Mouse (Mus musculus): ENCODE measurements at regions not wholly inside any gene's neighbourhood (a gene's known extent, or its start where the extent isn't known, plus 50 kb on each side); places are given as distances from the start of the nearest gene placed in this dataset.
"Not testable (repeated sequence)": the region's sequence is repeated elsewhere in the genome, so short reads cannot be mapped to it uniquely, and the experiment has no call there.

DNA sequence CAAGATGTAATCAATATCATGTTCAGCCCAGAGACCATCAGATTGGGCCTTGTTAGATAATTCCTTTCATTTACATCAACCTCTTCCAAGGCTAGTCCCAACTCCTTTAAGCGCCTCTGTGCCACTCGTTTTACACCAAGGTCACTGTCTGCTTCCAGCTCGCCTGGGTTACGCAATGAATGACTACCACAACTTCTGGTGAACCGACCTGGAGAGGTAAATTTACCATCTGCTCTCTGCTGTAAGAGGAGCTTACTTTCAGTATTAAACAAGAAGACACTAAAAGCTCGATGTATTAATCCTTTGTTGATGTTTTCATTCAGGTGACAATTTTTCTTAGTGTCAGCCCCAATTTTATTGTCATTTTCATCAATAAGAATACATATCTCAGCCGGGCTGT lies 51.7 kb upstream of the Fam174b start:
- H3K4me1 ChIP-seq, result no peaks in the 10 kb centered on the region
- H3K27me3 ChIP-seq, result no peaks in the 10 kb centered on the region
- H3K9ac ChIP-seq, result no peak overlapping the region
- ATAC-seq (replicated peaks; ENCODE audit: low FRiP score), result no peak
- 84% methylated on average over 7 of the region's 7 CpGs for WGBS
- H3K36me3 ChIP-seq, result no peaks in the 10 kb centered on the region
- H3K4me3 ChIP-seq (replicated peaks), result no peak overlapping the region
- H3K27ac ChIP-seq, result no peak overlapping the region
- H3K4me2 ChIP-seq, result no peak overlapping the region
- no peaks in the 10 kb centered on the region for H3K9me3 ChIP-seq (replicated peaks)

DNA sequence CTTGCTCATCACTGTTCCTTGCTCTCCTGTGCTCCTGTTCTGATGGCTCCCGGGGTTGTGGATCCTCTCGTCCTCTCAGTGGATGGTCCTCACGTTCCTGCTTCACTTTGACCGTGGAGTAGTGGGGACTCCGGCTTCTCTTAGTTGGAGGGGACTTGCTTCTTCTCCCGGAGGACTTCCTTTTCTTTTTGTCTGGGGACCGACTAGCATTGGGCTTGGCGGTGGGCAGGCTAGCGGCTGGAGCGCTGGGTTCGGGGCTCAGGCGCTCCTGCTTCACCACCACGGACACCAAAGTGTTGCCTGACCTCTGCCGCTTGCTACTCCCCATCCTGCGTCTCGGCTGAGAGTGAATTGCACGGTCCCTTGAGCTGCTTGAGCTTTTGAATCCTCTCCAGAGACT lies 53.9 kb upstream of the Fam174b start:
- not testable (repeated sequence) for H3K9ac ChIP-seq; H3K4me3 ChIP-seq (replicated peaks); H3K4me2 ChIP-seq; H3K27ac ChIP-seq; H3K27me3 ChIP-seq; H3K4me1 ChIP-seq; ATAC-seq (replicated peaks; ENCODE audit: low FRiP score); H3K36me3 ChIP-seq; H3K9me3 ChIP-seq (replicated peaks)
- WGBS, result 89% methylated on average over 17 of the region's 17 CpGs

DNA sequence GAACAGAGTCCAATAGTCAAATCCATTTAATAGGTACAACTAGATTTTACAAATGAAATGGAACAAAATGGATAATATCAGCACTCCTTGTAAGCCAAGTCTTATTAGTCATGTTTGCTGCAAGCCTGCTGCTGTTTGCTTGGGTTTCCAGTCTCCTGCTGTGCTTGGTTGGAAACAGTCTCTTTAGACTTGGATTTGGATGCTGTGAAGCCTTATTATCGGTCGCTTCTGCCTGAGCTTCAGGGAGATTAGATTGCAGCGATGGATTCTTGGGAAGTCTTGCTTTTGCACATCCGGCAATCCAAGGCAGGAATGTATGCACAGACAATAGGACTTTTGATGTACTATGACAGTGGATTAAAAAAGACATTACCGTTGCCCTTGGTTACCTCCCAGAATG lies 57.3 kb upstream of the Fam174b start:
- H3K27me3 ChIP-seq, result no peaks in the 10 kb centered on the region
- no peak overlapping the region for H3K4me3 ChIP-seq (replicated peaks)
- no peaks in the 10 kb centered on the region for H3K4me1 ChIP-seq
- H3K9ac ChIP-seq, result no peak overlapping the region
- 88% methylated on average over 5 of the region's 5 CpGs for WGBS
- no peaks in the 10 kb centered on the region for H3K36me3 ChIP-seq
- ATAC-seq (replicated peaks; ENCODE audit: low FRiP score), result no peak
- no peak overlapping the region for H3K4me2 ChIP-seq
- H3K27ac ChIP-seq, result no peak overlapping the region
- no peaks in the 10 kb centered on the region for H3K9me3 ChIP-seq (replicated peaks)

DNA sequence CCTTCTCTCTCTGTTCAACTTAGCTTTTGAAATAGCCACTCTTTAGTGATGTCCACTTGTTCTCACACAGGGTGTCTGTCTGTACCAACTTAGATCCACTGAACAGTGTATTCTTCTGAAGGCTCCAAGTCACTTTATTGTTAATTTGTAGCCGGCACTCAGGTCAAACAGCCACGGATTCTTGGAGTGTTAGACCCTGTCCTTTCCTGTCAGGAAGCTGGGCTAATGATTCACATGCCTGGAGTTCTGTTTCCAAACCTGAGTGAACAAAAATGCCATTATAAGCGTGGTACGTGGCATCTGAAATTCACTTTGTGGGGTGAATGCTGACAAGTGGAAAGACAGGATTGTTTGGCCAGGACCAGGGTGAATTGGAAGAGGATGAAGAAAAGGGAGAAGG lies 69.5 kb upstream of the Fam174b start:
- 29% methylated on average over 4 of the region's 4 CpGs for WGBS

DNA sequence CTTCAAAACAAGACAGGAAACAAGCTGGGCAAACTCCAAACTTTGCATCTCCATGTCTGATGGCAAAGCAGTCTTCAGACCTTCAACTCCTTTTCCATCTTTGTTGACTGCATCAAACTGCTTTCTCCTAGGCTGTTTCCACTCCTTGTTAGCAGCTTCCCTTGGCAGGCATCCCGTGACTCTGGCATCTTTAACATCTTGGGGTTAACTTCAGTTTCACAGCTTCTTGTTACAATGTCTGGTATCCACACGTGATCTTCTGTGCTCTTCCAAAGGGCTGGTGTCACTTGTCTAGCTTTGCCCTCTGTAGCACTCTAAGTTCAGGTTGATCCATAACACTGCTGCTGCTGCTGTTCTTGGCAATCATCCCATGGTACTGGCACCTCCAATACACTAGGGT lies 71.3 kb upstream of the Fam174b start:
- Histone ChIP-seq H3K9ac (no peak overlapping the region), H3K9me3 (replicated peaks) (no peaks in the 10 kb centered on the region), H3K4me1 (peaks cover 9% of the 10 kb centered on the region), H3K36me3 (no peaks in the 10 kb centered on the region), H3K27ac (no peak overlapping the region), H3K27me3 (no peaks in the 10 kb centered on the region), H3K4me2 (no peak overlapping the region), H3K4me3 (replicated peaks) (no peak overlapping the region)
- ATAC-seq (replicated peaks; ENCODE audit: low FRiP score), result no peak
- 64% methylated on average over 2 of the region's 2 CpGs for WGBS

More for the DNA sequence above, 69.5 kb upstream of the Fam174b start:
- Histone ChIP-seq H3K9ac (no peak overlapping the region), H3K9me3 (replicated peaks) (no peaks in the 10 kb centered on the region), H3K36me3 (no peaks in the 10 kb centered on the region), H3K27ac (peak overlapping the region; percentile 54), H3K4me3 (replicated peaks) (no peak overlapping the region), H3K27me3 (no peaks in the 10 kb centered on the region), H3K4me1 (peaks cover 9% of the 10 kb centered on the region), H3K4me2 (0 out of 2 replicates have a peak overlapping the region, but pooled peaks have one; percentile 3)
- peak; percentile 83 for ATAC-seq (replicated peaks; ENCODE audit: low FRiP score)

DNA sequence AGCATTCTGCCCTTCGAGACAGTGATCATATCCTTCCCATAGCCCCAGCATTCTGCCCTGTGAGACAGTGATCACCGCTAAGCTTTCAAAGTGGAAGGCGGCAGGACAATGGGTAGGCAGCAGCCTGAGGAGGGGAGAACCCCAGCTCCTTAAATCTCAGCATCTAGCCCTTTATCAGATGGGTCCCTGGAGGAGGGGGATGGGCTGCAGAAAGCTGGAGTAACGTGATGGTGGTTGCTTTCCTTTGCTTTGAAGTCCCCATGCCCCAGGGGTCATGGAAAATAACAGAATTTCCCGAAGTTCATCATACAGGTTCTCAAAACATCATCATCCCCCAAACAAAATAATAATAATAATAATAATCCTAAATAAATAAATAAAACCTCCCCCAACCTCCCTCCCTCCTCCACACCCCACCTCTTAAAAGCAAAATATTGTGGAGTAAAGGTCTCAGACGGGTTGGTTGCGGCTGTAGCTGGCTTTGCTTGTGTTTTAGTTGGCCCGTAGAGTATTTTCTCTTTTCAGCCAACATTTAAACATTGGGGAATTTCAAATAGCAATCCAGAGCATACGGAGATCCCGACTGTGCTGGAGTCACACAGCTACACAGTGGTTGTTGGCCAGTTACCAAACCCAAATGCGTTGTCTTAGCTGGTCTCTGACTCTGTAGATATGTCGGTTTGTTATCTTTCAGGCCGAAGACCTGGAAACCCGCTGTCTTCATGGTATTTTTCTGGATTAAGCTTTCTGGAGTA lies 73.0 kb upstream of the Fam174b start:
- no peaks in the 10 kb centered on the region for H3K36me3 ChIP-seq
- H3K27ac ChIP-seq, result no peak overlapping the region
- H3K4me3 ChIP-seq (replicated peaks), result no peak overlapping the region
- H3K9ac ChIP-seq, result no peak overlapping the region
- no peak overlapping the region for H3K4me2 ChIP-seq
- no peaks in the 10 kb centered on the region for H3K27me3 ChIP-seq
- 55% methylated on average over 14 of the region's 14 CpGs for WGBS
- peaks cover 9% of the 10 kb centered on the region for H3K4me1 ChIP-seq
- no peaks in the 10 kb centered on the region for H3K9me3 ChIP-seq (replicated peaks)
- ATAC-seq (replicated peaks; ENCODE audit: low FRiP score), result peak; percentile 49; the same call in 1 of the 2 replicates

DNA sequence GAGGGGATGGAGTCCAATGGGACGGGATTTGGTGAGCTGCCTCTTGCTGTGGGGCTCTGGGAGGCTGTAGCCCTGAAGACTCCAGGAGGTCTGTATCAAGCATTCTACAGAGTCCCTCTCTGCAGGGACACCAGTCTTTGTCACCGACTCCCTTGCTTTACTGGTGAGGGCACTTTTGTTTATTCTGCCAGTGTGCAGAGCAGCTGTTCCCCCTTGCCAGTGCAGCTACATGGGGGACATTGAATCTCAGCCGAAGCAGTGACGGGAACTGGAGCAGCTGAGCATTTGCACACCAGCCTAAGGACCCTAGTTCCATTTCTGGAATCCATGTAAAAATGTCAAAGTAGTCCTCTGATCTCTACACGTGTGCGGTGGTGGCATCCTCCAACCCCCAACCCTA lies 75.1 kb upstream of the Fam174b start:
- H3K36me3 ChIP-seq, result no peaks in the 10 kb centered on the region
- no peaks in the 10 kb centered on the region for H3K27me3 ChIP-seq
- H3K4me1 ChIP-seq, result peaks cover 4% of the 10 kb centered on the region; the same call in 1 of the 2 replicates
- H3K27ac ChIP-seq, result no peak overlapping the region
- no peak overlapping the region for H3K4me2 ChIP-seq
- H3K4me3 ChIP-seq (replicated peaks), result no peak overlapping the region
- no peak overlapping the region for H3K9ac ChIP-seq
- ATAC-seq (replicated peaks; ENCODE audit: low FRiP score), result no peak
- WGBS, result 81% methylated on average over 6 of the region's 6 CpGs
- no peaks in the 10 kb centered on the region for H3K9me3 ChIP-seq (replicated peaks)

DNA sequence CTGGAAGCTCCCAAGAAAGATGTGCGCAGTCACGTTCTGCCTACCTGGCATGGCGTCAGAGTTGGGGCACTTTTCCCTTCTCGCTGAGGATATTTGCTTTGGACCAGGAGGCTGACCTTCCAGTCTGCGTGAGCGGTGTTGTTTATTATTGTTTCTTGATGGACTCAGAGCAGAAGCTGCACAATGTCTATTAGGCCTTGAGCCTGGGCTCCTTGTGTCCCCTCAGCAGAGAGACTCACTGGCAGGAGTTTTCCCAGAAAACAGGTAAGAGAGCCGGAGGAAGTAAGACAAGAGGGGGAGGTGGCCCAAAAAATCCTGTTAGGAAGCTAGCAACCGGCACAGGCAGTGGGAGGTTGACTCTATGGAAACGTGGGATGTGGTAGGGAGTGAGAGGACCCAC lies 77.6 kb upstream of the Fam174b start:
- Histone ChIP-seq H3K4me3 (replicated peaks) (no peak overlapping the region), H3K4me1 (peaks cover 7% of the 10 kb centered on the region), H3K9me3 (replicated peaks) (no peaks in the 10 kb centered on the region), H3K36me3 (no peaks in the 10 kb centered on the region), H3K9ac (no peak overlapping the region), H3K4me2 (no peak overlapping the region), H3K27ac (no peak overlapping the region), H3K27me3 (no peaks in the 10 kb centered on the region)
- WGBS, result 62% methylated on average over 9 of the region's 9 CpGs
- ATAC-seq (replicated peaks; ENCODE audit: low FRiP score), result no peak

DNA sequence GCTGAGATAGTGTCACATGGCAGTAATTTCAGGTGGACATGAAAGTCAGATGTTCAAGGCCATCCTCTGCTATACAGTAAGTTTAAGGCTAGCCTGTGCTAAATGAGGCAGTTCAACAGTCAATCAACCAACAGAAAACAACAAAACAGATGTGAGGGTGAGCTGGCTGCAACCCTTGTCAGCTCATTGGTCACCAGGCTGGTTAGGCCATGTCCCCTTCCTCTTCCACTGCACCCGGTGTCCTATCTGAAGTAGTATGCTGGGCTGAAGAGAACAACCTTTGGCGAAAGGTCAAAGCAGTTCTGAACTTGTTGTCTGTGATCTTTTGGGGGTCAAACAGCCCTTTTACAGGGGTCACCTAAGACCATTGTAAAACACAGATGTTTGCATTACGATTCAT lies 78.2 kb upstream of the Fam174b start:
- WGBS, result 76% methylated on average over 3 of the region's 3 CpGs

DNA sequence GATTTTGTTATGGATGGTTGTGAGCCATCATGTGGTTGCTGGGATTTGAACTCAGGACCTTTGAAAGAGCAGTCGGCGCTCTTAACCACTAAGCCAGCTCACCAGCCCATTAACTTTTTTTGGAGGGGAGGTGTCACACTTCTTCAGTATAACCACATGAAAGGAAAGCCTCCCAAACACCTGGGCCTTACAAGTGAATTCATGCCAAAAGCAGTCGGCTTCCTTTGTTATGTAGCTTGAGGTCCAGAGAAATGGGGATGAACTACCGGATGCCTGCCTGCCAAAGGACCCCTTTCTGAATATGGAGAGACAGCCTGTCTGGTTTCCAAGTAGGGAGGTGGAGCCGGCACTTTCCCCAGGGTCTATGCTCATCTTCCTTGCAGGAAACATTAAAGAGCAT lies 80.6 kb upstream of the Fam174b start:
- no peaks in the 10 kb centered on the region for H3K36me3 ChIP-seq
- H3K4me3 ChIP-seq (replicated peaks), result no peak overlapping the region
- no peaks in the 10 kb centered on the region for H3K9me3 ChIP-seq (replicated peaks)
- no peak overlapping the region for H3K27ac ChIP-seq
- H3K27me3 ChIP-seq, result 0 out of 2 replicates have a peak, but pooled peaks cover 7% of the 10 kb centered on the region
- no peak for ATAC-seq (replicated peaks; ENCODE audit: low FRiP score)
- no peak overlapping the region for H3K9ac ChIP-seq
- WGBS, result 83% methylated on average over 5 of the region's 5 CpGs
- peaks cover 10% of the 10 kb centered on the region for H3K4me1 ChIP-seq
- no peak overlapping the region for H3K4me2 ChIP-seq

More for the DNA sequence above, 78.2 kb upstream of the Fam174b start:
- Histone ChIP-seq H3K9ac (no peak overlapping the region), H3K36me3 (no peaks in the 10 kb centered on the region), H3K27ac (no peak overlapping the region), H3K9me3 (replicated peaks) (no peaks in the 10 kb centered on the region), H3K4me3 (replicated peaks) (no peak overlapping the region), H3K27me3 (no peaks in the 10 kb centered on the region), H3K4me1 (peaks cover 12% of the 10 kb centered on the region), H3K4me2 (no peak overlapping the region)
- ATAC-seq (replicated peaks; ENCODE audit: low FRiP score), result no peak

DNA sequence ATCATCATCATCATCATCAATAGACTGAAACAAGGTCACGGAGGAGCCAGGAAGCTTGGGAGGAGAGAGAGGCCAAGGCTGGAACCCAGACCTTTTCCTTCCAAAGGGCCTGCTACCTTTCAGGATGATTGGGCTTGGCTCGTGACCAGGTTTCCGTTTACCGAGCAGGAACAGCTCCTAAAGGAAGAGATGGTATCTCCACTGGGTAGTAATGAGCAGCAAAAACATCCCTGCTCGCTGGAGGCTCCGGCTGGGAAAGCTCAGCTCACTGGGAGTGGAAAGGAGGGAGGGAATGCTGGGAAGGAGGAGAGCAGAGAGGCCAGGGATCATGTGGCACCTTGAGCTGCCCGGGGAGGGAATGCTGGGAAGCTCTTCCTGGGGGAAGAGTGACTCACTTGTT lies 82.8 kb upstream of the Fam174b start:
- WGBS, result 25% methylated on average over 7 of the region's 7 CpGs
- Histone ChIP-seq H3K4me2 (no peak overlapping the region), H3K4me3 (replicated peaks) (no peak overlapping the region), H3K4me1 (peaks cover 13% of the 10 kb centered on the region), H3K27ac (peak overlapping the region; percentile 61; the same call in 1 of the 2 replicates), H3K9me3 (replicated peaks) (no peaks in the 10 kb centered on the region), H3K9ac (no peak overlapping the region), H3K36me3 (no peaks in the 10 kb centered on the region), H3K27me3 (0 out of 2 replicates have a peak, but pooled peaks cover 9% of the 10 kb centered on the region)
- peak; percentile 52 for ATAC-seq (replicated peaks; ENCODE audit: low FRiP score)

DNA sequence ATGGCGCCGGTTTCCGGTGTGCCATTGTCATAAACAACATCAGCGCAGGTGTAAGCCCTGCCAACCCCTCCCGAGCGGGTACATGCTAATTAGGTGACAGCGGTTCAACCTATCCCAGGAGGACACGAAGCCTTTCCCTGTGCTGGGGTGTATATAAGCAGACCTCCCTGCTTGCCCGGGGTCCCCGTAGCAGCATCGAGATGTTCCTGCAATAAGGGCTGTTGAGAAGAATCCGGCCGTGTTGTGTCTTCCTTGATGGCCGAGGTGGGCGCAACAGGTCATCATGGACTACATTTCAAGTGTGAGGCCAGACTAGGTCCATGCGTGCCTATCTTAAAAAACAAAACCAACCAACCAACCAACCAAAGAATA lies 83.7 kb upstream of the Fam174b start:
- not testable (repeated sequence) for H3K9ac ChIP-seq; H3K27ac ChIP-seq; H3K27me3 ChIP-seq; H3K36me3 ChIP-seq; H3K4me3 ChIP-seq (replicated peaks); H3K9me3 ChIP-seq (replicated peaks); ATAC-seq (replicated peaks; ENCODE audit: low FRiP score); H3K4me2 ChIP-seq
- peaks cover 13% of the 10 kb centered on the region for H3K4me1 ChIP-seq
- WGBS, result 96% methylated on average over 16 of the region's 16 CpGs
